Mouse (Mus musculus): Measurements from ENCODE around the gene Afg1l. TPM values are rescaled to one million over a fixed set of nuclear protein-coding genes. Genes with fewer than 3 reads are reported as not detected.

Afg1l gene
- total RNA-seq, 2 experiments from 2014 or later, result 3.0 to 3.1 TPM

- ATAC-seq (replicated peaks; ENCODE audit: poor library complexity), result peak; percentile 45
Measured at GRCm38 (mm10) chr10:42270277-42271083, 207.9 kb downstream of the Afg1l start.

DNA sequence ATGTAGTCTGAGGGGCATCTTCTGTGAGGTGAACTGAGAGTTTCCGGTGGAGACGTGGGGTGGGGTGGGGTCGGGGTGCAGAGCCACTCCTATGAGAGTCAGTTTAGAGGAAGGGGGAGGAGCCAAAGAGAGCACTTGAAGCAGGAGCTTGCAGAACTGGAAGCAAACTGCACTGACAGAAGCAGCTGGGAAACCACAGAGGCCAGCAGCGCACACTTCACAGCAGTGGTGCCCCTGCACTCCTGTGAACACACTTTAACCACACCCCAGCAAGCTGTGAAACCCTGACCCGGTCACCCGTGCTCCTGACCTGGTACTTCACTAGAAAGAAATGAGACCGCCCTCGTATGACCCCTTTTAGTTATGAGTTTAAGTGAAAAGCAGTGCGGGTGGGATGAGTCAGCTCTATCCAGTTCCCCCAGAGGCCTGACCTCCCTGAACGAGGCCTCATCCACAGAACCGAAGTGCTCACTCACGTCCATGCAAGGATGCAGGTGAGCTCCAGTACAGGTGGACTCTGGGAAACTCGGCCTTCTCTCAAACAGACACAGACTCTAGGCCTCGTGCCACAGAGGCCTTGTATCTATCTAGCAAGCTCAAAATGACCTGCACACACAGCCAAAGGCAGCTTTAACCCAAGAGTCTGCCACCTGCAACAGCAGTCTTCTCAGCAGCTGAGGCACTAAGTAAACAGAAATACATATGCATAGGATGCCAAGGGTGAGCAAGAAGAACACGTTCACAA lies 208.9 kb downstream of the Afg1l start:
- peak; percentile 22 for ATAC-seq (replicated peaks; ENCODE audit: poor library complexity)

DNA sequence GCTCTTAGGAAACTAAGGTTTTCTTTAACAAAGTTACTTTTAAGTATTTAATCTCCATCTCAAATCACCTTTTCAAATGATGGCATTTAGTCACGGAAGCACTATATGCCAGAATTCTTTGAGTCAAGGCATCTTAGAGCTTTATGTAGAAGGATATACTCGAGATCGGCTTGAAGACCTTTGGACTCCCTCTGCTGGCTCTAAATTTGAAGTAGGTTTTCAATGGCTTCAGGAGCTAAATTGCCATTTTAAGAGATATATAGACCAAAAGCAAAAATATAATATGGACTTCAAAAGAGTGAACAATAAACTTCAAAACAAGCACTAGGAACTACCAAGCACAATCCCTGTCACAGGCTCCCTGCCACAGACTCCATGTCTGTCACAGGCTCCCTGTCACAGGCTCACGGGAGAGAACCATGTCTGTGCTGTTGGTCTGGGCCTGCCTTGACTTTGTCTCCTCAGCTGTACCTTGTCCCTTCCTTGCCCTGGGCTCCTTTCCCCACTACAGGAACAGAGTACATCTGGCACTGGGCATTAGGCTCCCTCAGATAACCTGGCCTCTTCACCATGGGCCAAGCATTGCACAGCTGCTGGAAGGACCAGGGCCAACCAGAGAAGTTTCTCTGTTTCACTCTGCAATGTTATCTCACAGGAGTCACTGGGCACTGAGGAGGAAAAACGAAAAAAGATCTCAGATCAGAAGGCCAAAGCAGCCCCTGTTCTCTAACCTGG lies 210.4 kb downstream of the Afg1l start:
- ATAC-seq (replicated peaks; ENCODE audit: poor library complexity), result no peak

DNA sequence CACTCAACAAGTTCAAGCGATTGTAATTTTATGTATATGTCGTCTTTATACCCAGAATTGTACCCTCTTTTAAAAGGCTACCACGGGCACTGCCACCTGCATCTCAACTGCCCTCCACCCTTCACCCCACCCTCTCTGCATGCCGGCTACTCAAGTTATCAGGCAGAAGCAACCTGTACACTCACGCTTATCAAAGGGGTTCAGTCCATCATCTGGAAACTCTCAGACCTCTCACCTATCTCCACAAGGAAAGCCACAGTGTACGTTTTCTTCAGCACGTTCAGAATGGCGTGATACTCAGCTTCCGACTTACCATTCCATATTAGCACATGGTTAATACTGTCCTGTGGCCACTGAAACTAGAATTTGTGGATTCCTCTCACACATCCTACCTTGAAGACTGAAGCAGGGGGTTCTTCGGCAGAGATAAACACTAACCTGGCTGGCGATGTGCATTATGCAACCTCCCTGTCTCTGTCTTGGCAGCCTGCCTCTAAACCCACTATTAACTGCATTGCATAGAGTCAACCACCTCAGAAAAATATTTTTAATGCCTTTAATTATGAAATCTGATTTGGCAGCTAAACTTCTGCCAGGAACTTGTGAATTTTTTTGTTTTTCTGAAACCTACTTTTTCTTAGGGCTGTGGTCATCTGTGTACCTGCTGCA lies 213.2 kb downstream of the Afg1l start:
- peak; percentile 83 for ATAC-seq (replicated peaks; ENCODE audit: poor library complexity)

- ATAC-seq (replicated peaks; ENCODE audit: poor library complexity), result no peak
Measured at GRCm38 (mm10) chr10:42264195-42264594, 214.2 kb downstream of the Afg1l start.

DNA sequence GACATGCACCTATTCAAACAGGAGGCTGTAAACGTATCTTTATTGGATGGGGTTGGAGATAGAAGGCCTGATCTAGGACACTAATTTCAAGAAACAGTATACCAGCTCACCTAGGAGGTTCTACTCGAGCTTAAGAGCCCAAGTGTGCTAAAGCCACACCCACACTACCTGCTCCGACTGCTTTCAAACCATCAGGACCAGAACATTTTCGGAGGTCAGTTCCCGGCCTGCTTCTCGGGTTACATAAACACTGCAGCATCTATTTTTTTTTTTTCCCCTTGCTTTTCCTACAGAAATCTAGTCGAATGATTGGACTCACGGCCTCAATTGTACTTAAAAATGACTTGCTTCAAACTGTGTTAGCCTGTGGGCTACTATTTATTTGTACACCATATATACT lies 214.7 kb downstream of the Afg1l start:
- no peak for ATAC-seq (replicated peaks; ENCODE audit: poor library complexity)

Other genes with a start within 250 kb of the Afg1l start
- 19.9 and 23.7 TPM in 2 replicates for gene Foxo3, start 201.8 kb downstream of the Afg1l start, total RNA-seq (2015)
- 20.1 and 22.8 TPM in 2 replicates for gene Foxo3, start 201.8 kb downstream of the Afg1l start, total RNA-seq (2017)
- 274 and 286 TPM in 2 replicates for gene Snx3, start 23.5 kb upstream of the Afg1l start, total RNA-seq (2015)
- 104 and 114 TPM in 2 replicates for gene Snx3, start 23.5 kb upstream of the Afg1l start, total RNA-seq (2017)
- not detected in 2 replicates for gene Nr2e1, start 105.1 kb upstream of the Afg1l start, total RNA-seq (2015)
- not detected in 2 replicates for gene Nr2e1, start 105.1 kb upstream of the Afg1l start, total RNA-seq (2017)
- 40.5 and 42.3 TPM in 2 replicates for gene Ostm1, start 105.3 kb upstream of the Afg1l start, total RNA-seq (2015)
- 46.4 and 47.3 TPM in 2 replicates for gene Ostm1, start 105.3 kb upstream of the Afg1l start, total RNA-seq (2017)